Mouse (Mus musculus) stomach, postnatal 0 days (tissue): ENCODE results near the gene Lclat1.

Experiments used
- CTCF ChIP-seq: IDR thresholded peaks from 2 replicates; pipeline ENCODE4 v1.5.1; 2016; ENCODE audit warnings: antibody characterized with exemption, low read depth, mild to moderate bottlenecking, moderate library complexity
- EP300 ChIP-seq: optimal IDR thresholded peaks from 2 replicates; pipeline ENCODE3; 2016; ENCODE audit warnings: antibody characterized with exemption

- TF ChIP-seq EP300 (no peak), CTCF (no peak)
These were observed 121.8 kb downstream of the Lclat1 start for GRCm38 (mm10) chr17:73229445-73230155.
